In the genomic region with DNA sequence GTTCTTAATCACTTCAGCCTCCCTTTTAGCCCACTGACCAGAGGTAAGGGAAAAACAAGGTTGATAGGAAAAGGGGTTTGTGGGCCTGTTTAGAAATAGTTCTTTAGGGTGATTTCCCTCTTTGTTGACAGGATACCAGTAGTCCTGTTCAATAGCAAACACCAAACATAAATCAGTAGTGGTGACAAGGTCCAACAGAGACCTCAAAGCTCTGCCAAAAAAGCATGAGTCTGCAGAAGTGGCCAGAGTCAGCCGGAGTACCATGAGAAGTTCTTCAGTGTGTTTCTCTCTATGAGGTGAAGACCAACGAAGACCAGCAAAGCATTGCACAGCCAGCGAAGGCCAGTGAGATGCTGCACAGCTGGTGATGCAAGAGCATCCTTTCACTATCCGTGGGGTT, we compare ENCODE assay signal across 34 mouse cellular contexts.
"Had no signal": no experiment of that assay in that cellular context is flagged by ENCODE, and none has a peak within 500 bp of the region (broad histone marks: within the 10 kb centered on the region; RNA-seq: fewer than 3 reads in every experiment).

No protein-coding gene starts in this region.

- H3K9me3 ChIP-seq: heart, embryonic 15.5 days; hindbrain, embryonic 12.5 days; hindbrain, embryonic 13.5 days; hindbrain, embryonic 15.5 days; intestine, embryonic 15.5 days; kidney, embryonic 15.5 days had no signal

- DNase-seq: heart, postnatal 10 days; heart, postnatal 14 days; heart, postnatal 36 days; heart, postnatal 4 days; kidney, adult 11 months; kidney, adult 18-20 months; kidney, adult 8-10 months; kidney, adult 9 months; kidney, postnatal 10 days; kidney, postnatal 14 days; kidney, postnatal 25 days; kidney, postnatal 36 days; kidney, postnatal 4 days; layer of hippocampus, adult 9-11 months; layer of hippocampus, postnatal 36 days had no signal

- ATAC-seq: hindbrain, embryonic 16.5 days; hindbrain, postnatal 0 days; inflammation-experienced regulatory T-cells, adult 6 months; intestine, embryonic 15.5 days; intestine, embryonic 16.5 days; intestine, postnatal 0 days had no signal

- H3K9ac ChIP-seq: heart, embryonic 12.5 days; heart, embryonic 13.5 days; heart, embryonic 15.5 days; hindbrain, embryonic 12.5 days; hindbrain, embryonic 13.5 days; hindbrain, embryonic 14.5 days; hindbrain, embryonic 15.5 days; intestine, embryonic 15.5 days; kidney, embryonic 15.5 days had no signal

- H3K4me3 ChIP-seq: heart, embryonic 12.5 days; heart, embryonic 13.5 days; heart, embryonic 15.5 days; hindbrain, embryonic 10.5 days; hindbrain, embryonic 12.5 days; hindbrain, embryonic 13.5 days; hindbrain, embryonic 15.5 days; intestine, embryonic 15.5 days; kidney, embryonic 15.5 days; layer of hippocampus, adult 2 months; left cerebral cortex, adult 2 months had no signal

- H3K4me2 ChIP-seq: heart, embryonic 11.5 days; heart, embryonic 12.5 days; heart, embryonic 13.5 days; heart, embryonic 15.5 days; hindbrain, embryonic 12.5 days; hindbrain, embryonic 13.5 days; hindbrain, embryonic 14.5 days; hindbrain, embryonic 15.5 days; intestine, embryonic 15.5 days; kidney, embryonic 15.5 days had no signal

- H3K27me3 ChIP-seq: heart, embryonic 12.5 days; heart, embryonic 13.5 days; heart, embryonic 15.5 days; hindbrain, embryonic 12.5 days; hindbrain, embryonic 13.5 days; hindbrain, embryonic 15.5 days; intestine, embryonic 15.5 days; kidney, embryonic 15.5 days had no signal

- H3K36me3 ChIP-seq: heart, embryonic 12.5 days; heart, embryonic 13.5 days; heart, embryonic 15.5 days; hindbrain, embryonic 10.5 days; hindbrain, embryonic 12.5 days; hindbrain, embryonic 13.5 days; hindbrain, embryonic 15.5 days; intestine, embryonic 15.5 days; kidney, embryonic 15.5 days had no signal

- H3K27ac ChIP-seq: heart, embryonic 13.5 days; heart, embryonic 15.5 days; hindbrain, embryonic 10.5 days; hindbrain, embryonic 12.5 days; hindbrain, embryonic 13.5 days; hindbrain, embryonic 14.5 days; hindbrain, embryonic 15.5 days; hindbrain, postnatal 0 days; intestine, embryonic 15.5 days; kidney, embryonic 15.5 days; kidney, postnatal 0 days; layer of hippocampus, adult 2 months; left cerebral cortex, adult 2 months had no signal
